Mouse (Mus musculus) thymus, postnatal 36 days (tissue): Measurements from ENCODE around the gene Speer1.
"Not testable (repeated sequence)": the region's sequence is repeated elsewhere in the genome, so short reads cannot be mapped to it uniquely, and the experiment has no call there.

ENCODE experiments used
- DNase-seq, 2 experiments: peaks; one replicate each; pipeline ENCODE4 v3.0.0; 2022; ENCODE audit warnings: mixed read lengths in 2 of 2

The Speer1 gene

DNA sequence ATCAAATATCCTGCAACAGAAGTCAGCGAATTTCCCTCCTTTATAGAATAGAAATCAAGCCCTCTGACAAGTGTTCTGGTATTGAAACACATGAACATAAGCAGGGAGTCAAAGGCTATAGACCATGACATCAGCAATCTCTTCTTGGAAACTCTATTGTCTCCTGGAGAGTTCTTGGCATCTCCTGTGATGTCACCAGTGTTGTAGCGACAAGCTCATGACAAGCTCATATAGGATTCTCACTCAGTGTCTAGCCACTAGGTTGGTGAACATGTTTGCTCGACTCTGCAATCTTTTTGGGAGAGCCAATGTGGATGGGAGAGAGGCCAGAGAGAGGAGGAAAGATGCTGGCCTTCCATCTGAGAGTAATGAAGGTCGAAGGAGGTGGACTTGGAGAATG lies at the start of gene Speer1:
Speer1 (plus strand) TSS at position 301 of the 400 bp plus-strand sequence.
- DNase-seq, result not testable (repeated sequence)
